Mouse (Mus musculus) hindbrain, embryonic 12.5 days (tissue): ENCODE results near the gene Lbh. TPM values are rescaled to one million over a fixed set of nuclear protein-coding genes. Genes with fewer than 3 reads are reported as not detected.

Source experiments
- ATAC-seq: fragments of 200-750 bp; cut with Nextera tagmentation; 2 replicates; pipeline ENCODE4 v1.8.0; 2017; ENCODE audit warnings: moderate TSS enrichment; ENCODE audit not compliant: low FRiP score
- H3K27ac ChIP-seq: fragments of 300-500 bp; sonication (generic); 2 replicates; pipeline ENCODE4 v1.5.1; 2016; ENCODE audit warnings: mild to moderate bottlenecking
- H3K27me3 ChIP-seq: fragments of 300-500 bp; sonication (generic); 2 replicates; pipeline ENCODE4 v1.6.1; 2016; ENCODE audit warnings: mild to moderate bottlenecking
- H3K36me3 ChIP-seq: fragments of 300-500 bp; sonication (generic); 2 replicates; pipeline ENCODE4 v1.6.1; 2016; ENCODE audit warnings: mild to moderate bottlenecking
- H3K4me1 ChIP-seq: fragments of 300-500 bp; sonication (generic); 2 replicates; pipeline ENCODE4 v1.6.1; 2016
- H3K4me2 ChIP-seq: fragments of 300-500 bp; sonication (generic); replicated peaks from 2 replicates; pipeline ENCODE4 v1.6.1; 2016; ENCODE audit warnings: mild to moderate bottlenecking
- H3K4me3 ChIP-seq: fragments of 300-500 bp; sonication (generic); 2 replicates; pipeline ENCODE4 v1.5.1; 2016; ENCODE audit warnings: mild to moderate bottlenecking
- H3K9ac ChIP-seq: fragments of 300-500 bp; sonication (generic); 2 replicates; pipeline ENCODE4 v1.6.1; 2016; ENCODE audit warnings: mild to moderate bottlenecking, moderate library complexity
- H3K9me3 ChIP-seq: fragments of 300-500 bp; sonication (generic); replicated peaks from 2 replicates; pipeline ENCODE4 v1.6.1; 2016; ENCODE audit warnings: mild to moderate bottlenecking
- WGBS: fragments of 180-500 bp; shearing (Covaris S2); methylation state at CpG from one replicate; pipeline ENCODE4 v1.1.7; 2016; 5-methylcytosine and 5-hydroxymethylcytosine counted together
- polyA plus RNA-seq: library from polyadenylated mRNA; unstranded; fragments of >200 nt; fragmentation: Nextera tagmentation; extraction: Ambion mirVana; gene quantifications from 2 replicates; pipeline ENCODE4 v1.2.1, GENCODE M21; 2016

Gene Lbh
- polyA plus RNA-seq, 1 experiment from 2014 or later, result 4.3 TPM

DNA sequence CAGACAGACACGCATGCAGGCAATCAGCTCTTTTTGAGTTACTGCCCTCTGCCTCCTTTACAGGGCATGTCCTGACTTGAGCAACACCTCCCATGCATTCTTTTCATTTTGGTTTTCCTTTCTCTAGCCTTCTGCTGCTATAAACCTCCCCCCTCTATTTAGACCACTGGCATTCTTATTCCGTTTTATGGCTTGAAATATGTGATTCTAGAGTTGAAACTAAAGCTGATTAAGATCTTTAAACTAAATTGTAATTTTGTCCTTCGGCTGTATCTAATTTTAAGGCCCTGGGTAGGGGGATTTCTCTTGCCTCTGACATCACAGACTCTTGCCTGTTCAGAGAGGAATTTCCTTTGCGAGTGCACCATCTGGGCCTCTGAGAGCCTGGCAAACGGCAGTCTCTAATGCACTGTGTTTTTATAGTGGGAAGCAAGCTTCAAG is 48.0 kb downstream of the Lbh start:
- no peak for ATAC-seq
- 53% methylated on average over 5 of the region's 5 CpGs for WGBS
- H3K27me3 ChIP-seq, result no peaks in the 10 kb centered on the region

DNA sequence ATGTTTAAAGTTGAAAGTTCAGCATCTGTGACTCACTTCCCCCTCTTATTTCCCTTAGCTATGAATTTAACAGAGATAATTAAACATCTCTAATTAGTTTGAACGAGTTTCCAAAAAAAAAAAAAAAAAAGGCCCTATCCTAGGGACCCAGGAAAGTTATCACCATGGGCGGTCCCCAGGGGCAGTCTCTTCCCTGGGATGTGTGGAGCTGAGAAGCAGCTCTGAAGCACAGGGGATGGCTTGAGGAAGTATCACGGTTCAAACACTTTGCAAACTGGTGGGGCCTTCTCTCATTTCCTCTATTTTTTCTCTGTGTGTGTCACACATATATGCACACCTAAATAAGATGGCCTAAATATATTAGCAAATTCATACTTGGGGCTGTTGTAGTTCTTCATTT is 48.8 kb downstream of the Lbh start:
- H3K4me2 ChIP-seq, result no peak overlapping the region
- H3K27ac ChIP-seq, result no peak overlapping the region
- H3K9me3 ChIP-seq, result no peaks in the 10 kb centered on the region
- no peak overlapping the region for H3K9ac ChIP-seq
- no peaks in the 10 kb centered on the region for H3K36me3 ChIP-seq
- 0 out of 2 replicates have a peak, but pooled peaks cover 5% of the 10 kb centered on the region for H3K4me1 ChIP-seq
- H3K4me3 ChIP-seq, result no peak overlapping the region
- no peaks in the 10 kb centered on the region for H3K27me3 ChIP-seq
- 49% methylated on average over 3 of the region's 3 CpGs for WGBS
- no peak for ATAC-seq

More for the DNA sequence above, 48.0 kb downstream of the Lbh start:
- H3K27ac ChIP-seq, result no peak overlapping the region
- no peak overlapping the region for H3K4me2 ChIP-seq
- H3K4me3 ChIP-seq, result no peak overlapping the region
- 0 out of 2 replicates have a peak, but pooled peaks cover 5% of the 10 kb centered on the region for H3K4me1 ChIP-seq
- no peak overlapping the region for H3K9ac ChIP-seq
- H3K9me3 ChIP-seq, result no peaks in the 10 kb centered on the region
- H3K36me3 ChIP-seq, result no peaks in the 10 kb centered on the region

DNA sequence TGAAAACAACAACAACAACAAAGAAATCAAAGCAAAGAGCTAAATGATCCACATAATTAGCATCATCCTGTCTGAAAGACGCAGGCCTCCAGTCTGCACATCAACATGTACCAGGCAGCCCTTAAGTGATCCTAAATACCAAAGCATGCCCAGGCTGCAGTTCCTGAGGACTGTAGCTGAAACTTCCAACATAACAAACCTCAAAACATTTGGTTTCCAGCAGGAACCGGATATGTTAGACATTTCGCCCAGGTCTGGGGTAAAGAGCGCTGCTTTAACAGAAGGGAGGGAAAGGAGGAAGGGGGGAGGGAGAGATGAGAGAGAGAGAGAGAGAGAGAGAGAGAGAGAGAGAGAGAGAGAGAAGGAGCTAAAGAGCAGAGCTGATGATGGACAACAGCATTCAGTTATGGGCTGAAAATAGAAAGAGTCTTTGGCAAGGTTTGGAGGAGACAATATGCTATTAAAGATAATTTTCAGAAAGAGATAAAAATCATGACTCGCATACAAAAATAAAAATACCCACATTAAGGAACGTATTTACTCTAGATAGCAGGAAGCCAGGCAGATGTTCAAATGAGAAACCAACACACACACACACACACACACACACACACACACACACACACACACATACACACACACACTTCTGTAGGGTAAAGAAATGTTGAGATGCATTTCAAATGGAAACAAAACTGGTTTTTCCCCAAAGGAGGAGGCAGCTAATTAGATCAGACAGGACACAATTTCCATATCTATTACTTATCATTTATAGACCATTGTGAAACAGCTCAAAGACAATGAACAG is 49.5 kb downstream of the Lbh start:
- H3K27ac ChIP-seq, result no peak overlapping the region
- no peak overlapping the region for H3K4me2 ChIP-seq
- 0 out of 2 replicates have a peak, but pooled peaks cover 5% of the 10 kb centered on the region for H3K4me1 ChIP-seq
- WGBS, result 76% methylated on average over 6 of the region's 6 CpGs
- no peaks in the 10 kb centered on the region for H3K27me3 ChIP-seq
- H3K9ac ChIP-seq, result no peak overlapping the region
- H3K4me3 ChIP-seq, result no peak overlapping the region
- no peak for ATAC-seq
- no peaks in the 10 kb centered on the region for H3K36me3 ChIP-seq
- H3K9me3 ChIP-seq, result no peaks in the 10 kb centered on the region

DNA sequence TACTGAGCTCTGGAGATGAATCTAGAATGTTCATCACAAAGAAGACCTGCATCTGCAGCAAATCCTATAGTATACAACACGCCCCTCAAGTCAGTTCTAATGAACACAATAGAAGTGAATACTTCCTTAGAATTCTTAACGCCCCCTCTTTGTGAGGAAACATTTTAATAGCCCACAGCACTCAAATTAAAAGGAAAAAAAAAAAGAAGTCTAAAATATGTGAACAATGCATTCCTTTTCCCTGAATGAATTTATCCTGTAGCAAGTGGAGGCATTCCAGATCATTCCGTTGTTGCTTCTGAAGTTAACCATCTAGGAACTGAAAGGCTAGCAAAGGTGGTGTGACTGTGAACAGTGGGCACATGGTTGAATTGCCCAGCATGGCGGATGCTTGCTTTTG is 50.6 kb downstream of the Lbh start:
- WGBS, result 75% methylated on average over 4 of the region's 4 CpGs
- no peaks in the 10 kb centered on the region for H3K27me3 ChIP-seq
- H3K27ac ChIP-seq, result no peak overlapping the region

DNA sequence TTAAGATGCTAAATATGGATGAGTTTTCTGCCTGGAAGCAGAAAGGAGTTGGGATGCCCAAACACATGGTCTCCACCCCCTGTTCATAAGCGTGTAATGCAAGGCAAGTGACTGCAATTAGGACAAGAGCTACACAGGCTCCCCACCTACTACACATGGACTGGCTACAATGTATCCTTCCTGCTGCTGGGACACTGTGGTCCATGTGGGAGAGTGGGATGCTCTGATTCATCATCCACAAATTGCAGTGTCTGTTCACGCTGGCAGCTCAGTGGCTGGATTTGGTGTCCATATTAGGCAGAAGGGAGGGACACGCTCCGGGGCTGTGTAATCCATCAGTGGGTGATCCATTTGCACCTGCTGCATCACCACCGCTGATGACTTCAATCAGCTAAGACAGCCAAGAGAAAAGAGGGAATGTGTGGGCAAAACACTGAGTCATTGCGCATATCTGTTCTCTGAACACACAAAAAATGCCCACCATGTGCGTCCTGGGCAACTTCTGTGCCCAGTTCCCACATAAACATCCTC is 52.6 kb downstream of the Lbh start:
- no peak overlapping the region for H3K4me2 ChIP-seq
- no peaks in the 10 kb centered on the region for H3K9me3 ChIP-seq
- H3K4me3 ChIP-seq, result no peak overlapping the region
- 81% methylated on average over 7 of the region's 7 CpGs for WGBS
- no peak overlapping the region for H3K27ac ChIP-seq
- 0 out of 2 replicates have a peak, but pooled peaks cover 5% of the 10 kb centered on the region for H3K4me1 ChIP-seq
- no peak overlapping the region for H3K9ac ChIP-seq
- H3K27me3 ChIP-seq, result no peaks in the 10 kb centered on the region
- H3K36me3 ChIP-seq, result no peaks in the 10 kb centered on the region
- ATAC-seq, result no peak

More for the DNA sequence above, 50.6 kb downstream of the Lbh start:
- 0 out of 2 replicates have a peak, but pooled peaks cover 5% of the 10 kb centered on the region for H3K4me1 ChIP-seq
- H3K36me3 ChIP-seq, result no peaks in the 10 kb centered on the region
- H3K4me3 ChIP-seq, result no peak overlapping the region
- no peak overlapping the region for H3K9ac ChIP-seq
- H3K4me2 ChIP-seq, result no peak overlapping the region
- no peak for ATAC-seq
- H3K9me3 ChIP-seq, result no peaks in the 10 kb centered on the region

DNA sequence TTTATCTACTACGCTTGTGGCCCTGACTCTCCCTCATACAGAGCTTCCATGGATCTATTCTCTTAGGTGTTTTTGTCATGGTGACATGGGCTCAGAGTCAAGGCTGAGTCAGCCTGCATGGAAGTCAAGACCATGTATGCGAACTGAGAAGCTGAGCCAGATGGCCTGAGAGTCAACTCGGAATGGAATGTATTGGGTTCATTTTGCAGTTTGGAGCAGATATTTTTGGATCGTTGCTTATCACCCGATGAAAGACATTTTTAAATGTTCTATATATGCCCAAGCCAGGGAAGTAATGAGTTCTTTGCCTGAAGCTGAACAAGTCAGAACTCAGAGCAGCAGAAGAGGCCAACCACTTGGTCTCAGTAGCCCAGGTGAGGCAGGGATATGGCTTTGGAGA is 54.9 kb downstream of the Lbh start:
- no peak for ATAC-seq
- 95% methylated on average over 5 of the region's 5 CpGs for WGBS

DNA sequence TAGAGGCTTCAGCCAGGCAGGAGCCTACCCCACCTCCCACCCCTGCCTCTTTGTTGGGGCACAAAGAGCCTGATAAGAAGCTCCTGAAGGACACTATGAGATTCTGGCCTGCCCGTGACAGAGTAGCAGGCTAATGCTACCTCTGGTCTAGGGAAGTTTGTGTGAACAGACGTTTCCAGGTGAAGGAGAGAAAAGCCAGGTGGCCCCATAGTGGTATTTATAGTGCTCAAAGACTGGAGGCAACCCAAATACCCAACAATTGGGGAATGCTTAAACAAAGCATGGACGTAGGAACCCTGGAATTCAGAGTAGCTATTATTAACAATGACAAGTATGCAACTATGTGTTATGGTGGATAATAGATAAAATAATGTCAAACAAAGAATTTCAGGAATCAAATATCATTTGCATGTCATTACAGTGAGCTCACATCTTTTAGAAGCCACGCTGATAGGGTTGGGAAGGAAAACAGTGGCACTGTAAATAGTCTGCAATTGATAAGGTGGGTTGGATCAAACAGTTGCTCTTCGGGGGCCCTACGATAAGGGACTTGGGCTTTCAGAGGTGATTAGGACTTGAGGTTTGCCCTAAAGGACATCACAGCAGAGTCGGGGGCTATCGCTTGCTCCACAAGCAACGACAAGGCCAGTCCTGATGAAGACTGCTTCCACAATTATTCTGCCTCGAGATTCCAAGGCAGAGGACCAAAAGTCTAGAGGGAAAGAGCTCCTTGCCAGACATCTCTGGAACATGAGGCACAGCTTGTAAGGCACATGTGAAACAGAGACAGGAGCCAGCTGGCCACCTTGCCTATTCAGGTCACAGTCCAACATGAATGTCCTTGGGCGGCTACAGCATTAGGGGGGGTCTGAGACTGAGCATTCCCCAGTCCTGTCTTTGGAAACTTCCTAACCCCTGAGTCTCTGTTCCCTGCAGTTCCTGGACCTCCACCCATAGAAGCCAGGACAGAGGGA is 58.4 kb downstream of the Lbh start:
- WGBS, result 82% methylated on average over 11 of the region's 11 CpGs
- H3K36me3 ChIP-seq, result no peaks in the 10 kb centered on the region
- ATAC-seq, result no peak

More for the DNA sequence above, 54.9 kb downstream of the Lbh start:
- H3K27me3 ChIP-seq, result no peaks in the 10 kb centered on the region
- no peak overlapping the region for H3K4me2 ChIP-seq
- H3K27ac ChIP-seq, result no peak overlapping the region
- H3K9ac ChIP-seq, result no peak overlapping the region
- no peaks in the 10 kb centered on the region for H3K36me3 ChIP-seq
- H3K4me1 ChIP-seq, result 0 out of 2 replicates have a peak, but pooled peaks cover 2% of the 10 kb centered on the region
- H3K9me3 ChIP-seq, result no peaks in the 10 kb centered on the region
- no peak overlapping the region for H3K4me3 ChIP-seq

DNA sequence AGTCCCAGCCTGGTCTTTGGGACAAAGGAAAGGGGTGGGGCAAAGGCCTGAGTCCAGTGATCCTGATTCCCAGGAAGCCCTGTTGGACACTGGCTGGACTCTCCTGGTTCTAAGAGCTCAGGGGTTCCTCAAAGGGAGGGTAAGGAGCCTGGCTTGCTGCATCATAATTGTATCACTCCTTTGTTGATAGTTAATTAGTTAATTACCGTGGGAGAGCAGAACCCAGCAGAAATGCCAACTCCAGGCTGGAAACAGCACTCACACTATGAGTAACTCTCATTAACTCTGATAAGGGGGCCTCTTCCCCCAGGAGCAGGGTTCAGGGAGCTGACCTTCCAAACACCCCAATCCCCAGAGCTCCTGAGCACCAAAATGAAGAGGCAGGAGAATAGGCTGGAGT is 59.5 kb downstream of the Lbh start:
- no peak overlapping the region for H3K4me2 ChIP-seq
- no peaks in the 10 kb centered on the region for H3K27me3 ChIP-seq
- H3K9ac ChIP-seq, result no peak overlapping the region
- WGBS, result 88% methylated on average over 1 of the region's 1 CpGs
- no peaks in the 10 kb centered on the region for H3K9me3 ChIP-seq
- no peaks in the 10 kb centered on the region for H3K36me3 ChIP-seq
- H3K4me1 ChIP-seq, result no peaks in the 10 kb centered on the region
- no peak overlapping the region for H3K4me3 ChIP-seq
- ATAC-seq, result no peak
- H3K27ac ChIP-seq, result no peak overlapping the region

More for the DNA sequence above, 58.4 kb downstream of the Lbh start:
- Histone ChIP-seq H3K4me3 (no peak overlapping the region), H3K27ac (no peak overlapping the region), H3K4me1 (no peaks in the 10 kb centered on the region), H3K9me3 (no peaks in the 10 kb centered on the region), H3K27me3 (no peaks in the 10 kb centered on the region), H3K9ac (no peak overlapping the region), H3K4me2 (no peak overlapping the region)

DNA sequence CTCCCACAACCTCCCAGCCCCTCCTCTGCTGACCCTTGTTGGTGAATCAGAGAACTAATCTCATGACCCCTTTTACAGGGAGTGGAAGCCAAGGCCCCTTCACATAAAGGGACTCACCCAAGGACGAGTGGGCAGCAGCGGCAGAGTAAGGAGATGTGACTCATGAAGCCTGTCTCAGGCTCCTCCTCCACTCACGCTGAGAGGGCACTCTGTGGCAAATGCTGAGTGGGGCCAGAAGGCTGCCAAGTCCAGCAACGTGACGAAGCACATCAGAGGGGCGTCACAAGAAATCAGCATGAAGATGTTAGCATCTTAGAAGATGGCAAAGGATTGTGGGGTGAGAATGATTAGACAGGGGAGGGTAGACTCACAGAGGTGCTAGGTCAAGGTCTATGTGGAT is 64.1 kb downstream of the Lbh start:
- WGBS, result 87% methylated on average over 6 of the region's 6 CpGs
- H3K4me2 ChIP-seq, result no peak overlapping the region

DNA sequence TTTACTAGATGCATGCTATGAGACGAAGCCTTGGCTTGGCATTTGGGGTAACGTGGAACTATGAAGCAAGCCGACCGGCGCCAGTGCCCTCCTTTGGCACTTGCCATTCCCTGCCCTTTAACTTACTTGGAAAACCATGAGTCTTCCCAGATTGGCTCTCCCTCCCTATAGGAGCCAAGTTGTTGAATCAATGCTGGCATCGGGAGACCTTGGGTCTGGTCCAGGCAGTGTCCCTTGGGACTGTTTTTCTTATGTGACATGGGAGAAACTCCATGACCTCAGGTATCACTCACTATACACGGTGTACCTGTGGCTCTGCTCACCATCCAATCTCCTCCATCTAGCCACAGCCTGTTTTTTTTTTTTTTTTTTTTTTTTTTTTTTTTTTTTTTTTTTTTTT is 65.4 kb downstream of the Lbh start:
- Histone ChIP-seq H3K9ac (no peak overlapping the region), H3K36me3 (no peaks in the 10 kb centered on the region), H3K4me3 (no peak overlapping the region), H3K4me2 (no peak overlapping the region), H3K9me3 (no peaks in the 10 kb centered on the region), H3K4me1 (no peaks in the 10 kb centered on the region), H3K27me3 (no peaks in the 10 kb centered on the region), H3K27ac (no peak overlapping the region)
- no peak for ATAC-seq
- WGBS, result 91% methylated on average over 7 of the region's 7 CpGs

More for the DNA sequence above, 64.1 kb downstream of the Lbh start:
- ATAC-seq, result no peak
- no peaks in the 10 kb centered on the region for H3K4me1 ChIP-seq
- no peaks in the 10 kb centered on the region for H3K27me3 ChIP-seq
- no peaks in the 10 kb centered on the region for H3K36me3 ChIP-seq
- H3K27ac ChIP-seq, result no peak overlapping the region
- H3K9me3 ChIP-seq, result no peaks in the 10 kb centered on the region
- H3K9ac ChIP-seq, result no peak overlapping the region
- H3K4me3 ChIP-seq, result no peak overlapping the region

DNA sequence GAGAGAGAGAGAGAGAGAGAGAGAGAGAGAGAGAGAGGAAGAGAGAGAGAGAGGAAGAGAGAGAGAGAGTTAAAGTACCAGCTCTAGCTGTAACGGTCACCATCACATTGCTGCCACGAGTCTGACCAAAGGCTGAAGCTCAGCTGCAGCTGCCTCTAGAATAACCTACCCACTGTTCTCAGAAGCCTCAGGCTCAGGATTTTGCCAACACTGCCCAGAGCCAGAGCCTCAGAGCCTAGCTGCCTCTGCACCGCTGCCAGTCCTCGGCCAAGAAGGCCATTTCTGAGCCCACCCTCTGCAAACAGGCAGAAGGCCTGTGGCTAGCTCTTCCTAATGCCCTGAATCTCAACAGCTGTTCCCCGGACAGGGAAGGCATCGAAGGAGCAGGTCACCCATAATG is 70.9 kb downstream of the Lbh start:
- H3K27ac ChIP-seq, result no peak overlapping the region
- H3K36me3 ChIP-seq, result no peaks in the 10 kb centered on the region
- whole genome bisulfite sequencing, result 82% methylated on average over 6 of the region's 6 CpGs
- no peaks in the 10 kb centered on the region for H3K4me1 ChIP-seq
- no peak overlapping the region for H3K4me3 ChIP-seq
- H3K9ac ChIP-seq, result no peak overlapping the region
- no peaks in the 10 kb centered on the region for H3K9me3 ChIP-seq
- no peaks in the 10 kb centered on the region for H3K27me3 ChIP-seq
- H3K4me2 ChIP-seq, result no peak overlapping the region
- no peak for ATAC-seq
